ENCODE assay signal across 8 mouse cellular contexts in genomic region chr10:88146707-88147477, GRCm38 (mm10). TPM values are rescaled to one million over a fixed set of nuclear protein-coding genes. Genes with fewer than 3 reads are reported as not detected.
DNase-seq lines count a peak whose midpoint lies in the region; ATAC-seq and TF ChIP-seq lines count a peak whose summit lies in the region.

Gene Parpbp (minus strand): TSS chr10:88146941.
Gene Nup37 (plus strand): TSS chr10:88146992.

- ATAC-seq in CD4-positive, CD25-positive, alpha-beta regulatory T cell, adult 4 months: peak; percentile 99
- ATAC-seq in heart, embryonic 15.5 days (replicated peaks; ENCODE audit: insufficient number of reproducible peaks, insufficient read depth, low FRiP score, low read depth): peak; percentile 94
- ATAC-seq in liver, embryonic 14.5 days (ENCODE audit: insufficient read depth): peak; percentile 99
- ATAC-seq in neural tube, embryonic 11.5 days (ENCODE audit: insufficient read depth, low FRiP score, low TSS enrichment): peak; percentile 98
- ATAC-seq in stomach, postnatal 0 days (ENCODE audit: low FRiP score, low TSS enrichment): peak; percentile 99

- no peaks in the 10 kb centered on the region for H3K9me3 ChIP-seq in forebrain, embryonic 10.5 days
- H3K9me3 ChIP-seq in heart, embryonic 15.5 days (replicated peaks): no peaks in the 10 kb centered on the region
- no peaks in the 10 kb centered on the region for H3K9me3 ChIP-seq in liver, embryonic 14.5 days (ENCODE audit: control insufficient read depth, low read length)
- H3K9me3 ChIP-seq in neural tube, embryonic 11.5 days (ENCODE audit: control insufficient read depth, low read length): no peaks in the 10 kb centered on the region
- no peaks in the 10 kb centered on the region for H3K9me3 ChIP-seq in stomach, postnatal 0 days (ENCODE audit: control insufficient read depth, low read length)

- peak; percentile 17; the same call in 1 of the 2 replicates for TF ChIP-seq CTCF in liver, embryonic 14.5 days (IDR thresholded peaks at IDR 0.05; ENCODE audit: low read depth)
- TF ChIP-seq CTCF in stomach, postnatal 0 days (IDR thresholded peaks at IDR 0.05; ENCODE audit: low read depth): 0 out of 2 replicates have a peak, but pooled peaks have one; percentile 15

- WGBS in forebrain, embryonic 10.5 days: under 1% methylated on average over 53 of the region's 53 CpGs
- WGBS in heart, embryonic 15.5 days: under 1% methylated on average over 53 of the region's 53 CpGs
- under 1% methylated on average over 53 of the region's 53 CpGs for WGBS in liver, embryonic 14.5 days (ENCODE audit: insufficient replicate concordance)
- under 1% methylated on average over 53 of the region's 53 CpGs for WGBS in neural tube, embryonic 11.5 days
- under 1% methylated on average over 50 of the region's 53 CpGs for WGBS in stomach, postnatal 0 days

- peak within 1 kb of the TSS; percentile 86 for H3K4me2 ChIP-seq in heart, embryonic 15.5 days
- peak within 1 kb of the TSS; percentile 91 for H3K4me2 ChIP-seq in liver, embryonic 14.5 days (ENCODE audit: low read depth)
- H3K4me2 ChIP-seq in neural tube, embryonic 11.5 days (ENCODE audit: low read depth): peak within 1 kb of the TSS; percentile 65
- peak within 1 kb of the TSS; percentile 95 for H3K4me2 ChIP-seq in stomach, postnatal 0 days (replicated peaks; ENCODE audit: low read depth)

- DNase-seq in c-Kit-negative CD71-positive TER-119-positive erythroid progenitor cells, embryonic 14.5 days (ENCODE audit: low read depth, low spot score): peak; percentile 82
- peak; percentile 91 for DNase-seq in forebrain, embryonic 10.5 days (ENCODE audit: extremely low spot score, low spot score)
- peak; percentile 86 to 93 for DNase-seq in kidney, postnatal 25 days
- peak; percentile 81 to 82 (median 82) for DNase-seq in liver, embryonic 14.5 days (ENCODE audit: low read depth in 3 of 3, low spot score in 3 of 3)
- peak; percentile 91 for DNase-seq in neural tube, embryonic 11.5 days (ENCODE audit: low spot score)
- peak; percentile 91 for DNase-seq in stomach, postnatal 0 days (ENCODE audit: low spot score)

- peak within 1 kb of the TSS; percentile 88 for H3K4me3 ChIP-seq in forebrain, embryonic 10.5 days
- H3K4me3 ChIP-seq in heart, embryonic 15.5 days: peak within 1 kb of the TSS; percentile 78
- peak within 1 kb of the TSS; percentile 88 to 92 for H3K4me3 ChIP-seq in liver, embryonic 14.5 days (ENCODE audit: insufficient read depth in 1 of 2, low read depth in 2 of 2, low read length in 2 of 2)
- peak within 1 kb of the TSS; percentile 70 for H3K4me3 ChIP-seq in neural tube, embryonic 11.5 days (ENCODE audit: low read depth, low read length)
- peak within 1 kb of the TSS; percentile 81 for H3K4me3 ChIP-seq in stomach, postnatal 0 days (ENCODE audit: low read depth, low read length)

- peak within 1 kb of the TSS; percentile 88 for H3K27ac ChIP-seq in forebrain, embryonic 10.5 days
- H3K27ac ChIP-seq in heart, embryonic 15.5 days: 0 out of 2 replicates have a peak within 1 kb of the TSS, but pooled peaks have one; percentile 6
- H3K27ac ChIP-seq in liver, embryonic 14.5 days: peak within 1 kb of the TSS; percentile 57
- no peak within 1 kb of the TSS for H3K27ac ChIP-seq in neural tube, embryonic 11.5 days (ENCODE audit: low read depth, low read length)
- H3K27ac ChIP-seq in stomach, postnatal 0 days (replicated peaks): no peak within 1 kb of the TSS

- peaks cover 28% of the 10 kb centered on the region for H3K4me1 ChIP-seq in forebrain, embryonic 10.5 days
- H3K4me1 ChIP-seq in heart, embryonic 15.5 days (replicated peaks): peaks cover 16% of the 10 kb centered on the region
- H3K4me1 ChIP-seq in liver, embryonic 14.5 days (replicated peaks; ENCODE audit: control insufficient read depth in 2 of 2, insufficient read depth in 2 of 2, low read length in 1 of 2): peaks cover 14 to 18% of the 10 kb centered on the region in 2 experiments
- peaks cover 7% of the 10 kb centered on the region; the same call in 1 of the 2 replicates for H3K4me1 ChIP-seq in neural tube, embryonic 11.5 days (ENCODE audit: control insufficient read depth, insufficient read depth, low read length)
- H3K4me1 ChIP-seq in stomach, postnatal 0 days (replicated peaks; ENCODE audit: control insufficient read depth, insufficient read depth): no peaks in the 10 kb centered on the region

- peak within 1 kb of the TSS; percentile 85 for H3K9ac ChIP-seq in heart, embryonic 15.5 days
- peak within 1 kb of the TSS; percentile 83 for H3K9ac ChIP-seq in liver, embryonic 14.5 days (replicated peaks)
- H3K9ac ChIP-seq in neural tube, embryonic 11.5 days (ENCODE audit: low read length): peak within 1 kb of the TSS; percentile 70
- H3K9ac ChIP-seq in stomach, postnatal 0 days (ENCODE audit: low read length): peak within 1 kb of the TSS; percentile 84

- no peaks in the 10 kb centered on the region for H3K27me3 ChIP-seq in forebrain, embryonic 10.5 days (ENCODE audit: poor library complexity, severe bottlenecking)
- H3K27me3 ChIP-seq in heart, embryonic 15.5 days: no peaks in the 10 kb centered on the region
- no peaks in the 10 kb centered on the region for H3K27me3 ChIP-seq in liver, embryonic 14.5 days (ENCODE audit: control insufficient read depth, insufficient read depth, low read length)
- no peaks in the 10 kb centered on the region for H3K27me3 ChIP-seq in neural tube, embryonic 11.5 days (ENCODE audit: control insufficient read depth, insufficient read depth, low read length)
- no peaks in the 10 kb centered on the region for H3K27me3 ChIP-seq in stomach, postnatal 0 days (ENCODE audit: control insufficient read depth, insufficient read depth, low read length)

- no peak for TF ChIP-seq EP300 in liver, embryonic 14.5 days (IDR thresholded peaks at IDR 0.05; ENCODE audit: low read depth)
- no peak for TF ChIP-seq EP300 in stomach, postnatal 0 days (optimal IDR thresholded peaks at IDR 0.05)

- H3K36me3 ChIP-seq in forebrain, embryonic 10.5 days (replicated peaks): peaks cover 56% of the 10 kb centered on the region
- peaks cover 16% of the 10 kb centered on the region; the same call in 1 of the 2 replicates for H3K36me3 ChIP-seq in heart, embryonic 15.5 days
- peaks cover 9% of the 10 kb centered on the region for H3K36me3 ChIP-seq in liver, embryonic 14.5 days (replicated peaks; ENCODE audit: control insufficient read depth, insufficient read depth, low read depth)
- no peaks in the 10 kb centered on the region; the same call in 1 of the 2 replicates for H3K36me3 ChIP-seq in neural tube, embryonic 11.5 days (ENCODE audit: control insufficient read depth, insufficient read depth, low read length)
- H3K36me3 ChIP-seq in stomach, postnatal 0 days (ENCODE audit: control insufficient read depth, insufficient read depth, low read length): 0 out of 2 replicates have a peak, but pooled peaks cover 2% of the 10 kb centered on the region

RNA-seq across cellular contexts. Expression of gene Parpbp, which starts in this region (rescaled TPM):
- polyA plus RNA-seq in CD4-positive, CD25-positive, alpha-beta regulatory T cell, adult 4 months (2017; shearing (Covaris generic)): 1 to 10 TPM; 1.2 to 2.2 TPM
- polyA plus RNA-seq in forebrain, embryonic 10.5 days (2016; fragmentation: Nextera tagmentation; extraction: Ambion mirVana): 15.3 and 17.3 TPM in 2 replicates
- polyA plus RNA-seq in heart, embryonic 15.5 days (2015; fragmentation: Nextera tagmentation; extraction: Ambion mirVana): 8.7 and 9.8 TPM in 2 replicates
- polyA plus RNA-seq in liver, embryonic 14.5 days (2012; rRNA removed): 4.7 and 8.8 TPM in 2 replicates
- 13.4 and 13.7 TPM in 2 replicates for polyA plus RNA-seq in liver, embryonic 14.5 days (2014; fragmentation: Nextera tagmentation; extraction: Ambion mirVana)
- polyA plus RNA-seq in neural tube, embryonic 11.5 days (2014; fragmentation: Nextera tagmentation; extraction: Ambion mirVana): 12.6 and 14.3 TPM in 2 replicates
- polyA plus RNA-seq in stomach, postnatal 0 days (2015; fragmentation: Nextera tagmentation; extraction: Ambion mirVana): 2.2 and 2.5 TPM in 2 replicates

RNA-seq across cellular contexts. Expression of gene Nup37, which starts in this region (rescaled TPM):
- 10 to 100 TPM; 30.8 to 38.6 TPM for polyA plus RNA-seq in CD4-positive, CD25-positive, alpha-beta regulatory T cell, adult 4 months (2017; shearing (Covaris generic))
- 116 and 118 TPM in 2 replicates for polyA plus RNA-seq in forebrain, embryonic 10.5 days (2016; fragmentation: Nextera tagmentation; extraction: Ambion mirVana)
- 31.8 and 33.7 TPM in 2 replicates for polyA plus RNA-seq in heart, embryonic 15.5 days (2015; fragmentation: Nextera tagmentation; extraction: Ambion mirVana)
- polyA plus RNA-seq in liver, embryonic 14.5 days (2012; rRNA removed): 16.0 and 21.7 TPM in 2 replicates
- polyA plus RNA-seq in liver, embryonic 14.5 days (2014; fragmentation: Nextera tagmentation; extraction: Ambion mirVana): 38.8 and 41.8 TPM in 2 replicates
- polyA plus RNA-seq in neural tube, embryonic 11.5 days (2014; fragmentation: Nextera tagmentation; extraction: Ambion mirVana): 77.7 and 85.2 TPM in 2 replicates
- 32.0 and 37.4 TPM in 2 replicates for polyA plus RNA-seq in stomach, postnatal 0 days (2015; fragmentation: Nextera tagmentation; extraction: Ambion mirVana)

Comparison
In these comparisons a context has a peak if more than half of its experiments do, and no peak if none do; other contexts are left out.
1. H3K27ac ChIP-seq: peak in forebrain, embryonic 10.5 days (single experiment), heart, embryonic 15.5 days (single experiment) and liver, embryonic 14.5 days (single experiment); none in neural tube, embryonic 11.5 days (single experiment) and stomach, postnatal 0 days (single experiment).
2. Peak in every context shown above with its lines, with median percentiles within 50 percentile points of each other: ATAC-seq, DNase-seq, H3K4me3 ChIP-seq, H3K4me2 ChIP-seq and H3K9ac ChIP-seq.